Mouse (Mus musculus) megakaryocyte, adult 5-6 weeks (primary cell): ENCODE results near the gene Ccdc82. TPM values are rescaled to one million over a fixed set of nuclear protein-coding genes. Genes with fewer than 3 reads are reported as not detected.
A peak's percentile ranks its signal among the peaks of the same experiment; 100 is the strongest.

ENCODE experiments used
- ATAC-seq: 2 replicates; pipeline ENCODE4 v1.8.0; 2016; ENCODE audit warnings: mild to moderate bottlenecking, inconsistent platforms; ENCODE audit not compliant: poor library complexity, severe bottlenecking
- total RNA-seq, 2 experiments: library from RNA; stranded (forward) in 1 of 2; stranded (reverse) in 1 of 2; fragments of 153-499, 151-499 nt in 1 of 2; fragments of 221-1000, 200-1000 nt in 1 of 2; gene quantifications; 2 replicates each; pipeline versions ENCODE4 v1.2.3 to v1.2.4; 2015 to 2017

Gene Ccdc82
- total RNA-seq, 2 experiments from 2014 or later = 38.8 to 60.1 TPM

- ATAC-seq = no peak
Measured at GRCm38 (mm10) chr9:13298513-13298878, 51.7 kb downstream of the Ccdc82 start.

- ATAC-seq = no peak
Measured at GRCm38 (mm10) chr9:13299190-13299589, 52.4 kb downstream of the Ccdc82 start.

GRCm38 (mm10) chr9:13300041-13300441 is 53.3 kb downstream of the Ccdc82 start:
- no peak for ATAC-seq

GRCm38 (mm10) chr9:13300891-13301782 is 54.4 kb downstream of the Ccdc82 start:
- no peak for ATAC-seq

GRCm38 (mm10) chr9:13302183-13302825 is 55.5 kb downstream of the Ccdc82 start:
- ATAC-seq = no peak

- no peak for ATAC-seq
Measured at GRCm38 (mm10) chr9:13303099-13303771, 56.5 kb downstream of the Ccdc82 start.

- peak; percentile 90 for ATAC-seq
Measured at GRCm38 (mm10) chr9:13303976-13304375, 57.2 kb downstream of the Ccdc82 start.

GRCm38 (mm10) chr9:13306471-13306870 is 59.7 kb downstream of the Ccdc82 start:
- no peak for ATAC-seq

- no peak for ATAC-seq
Measured at GRCm38 (mm10) chr9:13307226-13307625, 60.5 kb downstream of the Ccdc82 start.

- ATAC-seq = no peak
Measured at GRCm38 (mm10) chr9:13308718-13309117, 62.0 kb downstream of the Ccdc82 start.

- no peak for ATAC-seq
Measured at GRCm38 (mm10) chr9:13309807-13310206, 63.1 kb downstream of the Ccdc82 start.

- ATAC-seq = no peak
Measured at GRCm38 (mm10) chr9:13310236-13310635, 63.5 kb downstream of the Ccdc82 start.

- ATAC-seq = no peak
Measured at GRCm38 (mm10) chr9:13311094-13311493, 64.3 kb downstream of the Ccdc82 start.

- no peak for ATAC-seq
Measured at GRCm38 (mm10) chr9:13313923-13314322, 67.2 kb downstream of the Ccdc82 start.

GRCm38 (mm10) chr9:13314577-13315004 is 67.8 kb downstream of the Ccdc82 start:
- ATAC-seq = no peak

GRCm38 (mm10) chr9:13315393-13315792 is 68.6 kb downstream of the Ccdc82 start:
- no peak for ATAC-seq

GRCm38 (mm10) chr9:13319566-13319965 is 72.8 kb downstream of the Ccdc82 start:
- no peak for ATAC-seq

- no peak for ATAC-seq
Measured at GRCm38 (mm10) chr9:13320800-13321364, 74.1 kb downstream of the Ccdc82 start.

- peak; percentile 52; the same call in 1 of the 2 replicates for ATAC-seq
Measured at GRCm38 (mm10) chr9:13323074-13323473, 76.3 kb downstream of the Ccdc82 start.

GRCm38 (mm10) chr9:13323612-13324011 is 76.9 kb downstream of the Ccdc82 start:
- ATAC-seq = peak; percentile 78
